ENCODE assay signal across 17 mouse cellular contexts in the genomic region with DNA sequence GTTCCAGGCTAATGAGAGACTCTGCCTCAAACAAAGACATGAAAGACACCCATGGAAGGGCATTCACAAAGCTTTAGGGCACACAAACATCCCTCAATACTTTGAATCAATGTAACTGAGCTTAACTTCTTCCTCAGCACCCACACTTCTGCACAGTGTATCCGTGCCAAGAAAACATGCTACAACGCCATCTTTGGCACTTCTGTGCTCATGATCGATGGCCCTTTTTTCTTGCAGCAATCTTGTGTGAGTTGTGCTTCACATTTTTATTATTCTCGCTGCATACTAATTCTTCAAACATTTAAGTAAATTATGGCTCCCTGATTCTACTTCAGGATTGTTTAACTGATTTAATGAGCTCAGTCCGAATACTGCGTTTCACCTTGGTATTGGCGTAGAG.
"Had no signal": no experiment of that assay in that cellular context is flagged by ENCODE, and none has a peak within 500 bp of the region (broad histone marks: within the 10 kb centered on the region; RNA-seq: fewer than 3 reads in every experiment).

No protein-coding gene starts in this region.

- DNase-seq: lung, adult 18-20 months; lung, embryonic 14.5 days; lung, postnatal 10 days; lung, postnatal 4 days; midbrain, embryonic 14.5 days; retina, postnatal 1 day; right cerebral cortex, adult 18-20 months; right cerebral cortex, postnatal 25 days; right cerebral cortex, postnatal 4 days; spleen, adult 18-20 months; thymus, adult 18-20 months; thymus, postnatal 14 days; thymus, postnatal 36 days had no signal

- H3K9me3 ChIP-seq: midbrain, embryonic 10.5 days; midbrain, embryonic 12.5 days had no signal

- H3K36me3 ChIP-seq: midbrain, embryonic 10.5 days; midbrain, embryonic 12.5 days had no signal

- H3K27me3 ChIP-seq: midbrain, embryonic 12.5 days had no signal

- H3K4me3 ChIP-seq: midbrain, embryonic 10.5 days; midbrain, embryonic 12.5 days; myocyte had no signal

- H3K27ac ChIP-seq: midbrain, embryonic 12.5 days had no signal

- H3K9ac ChIP-seq: lung, embryonic 14.5 days; midbrain, embryonic 12.5 days had no signal

- ATAC-seq: midbrain, embryonic 16.5 days had no signal

- H3K4me2 ChIP-seq: lung, embryonic 14.5 days; midbrain, embryonic 12.5 days had no signal
